Mouse (Mus musculus) lung, adult 2 months (tissue): ENCODE results near the gene Tcerg1l.

Experiments
- CTCF ChIP-seq: fragments of 200-500 bp; IDR thresholded peaks from 2 replicates; pipeline ENCODE4 v1.5.1; 2011; ENCODE audit warnings: mild to moderate bottlenecking, low read length, control low read depth; ENCODE audit not compliant: insufficient read depth
- POLR2A ChIP-seq: fragments of 200-500 bp; IDR thresholded peaks from 2 replicates; pipeline ENCODE4 v1.6.1; 2011; ENCODE audit warnings: low read depth, mild to moderate bottlenecking, control low read depth, low read length, borderline replicate concordance; ENCODE audit errors: extremely low read depth

- TF ChIP-seq CTCF (no peak), POLR2A (no peak)
Observed at GRCm38 (mm10) chr7:138178617-138179016, 218.9 kb downstream of the Tcerg1l start.
